Mouse (Mus musculus): Measurements from ENCODE around the gene Cntnap5c. TPM values are rescaled to one million over a fixed set of nuclear protein-coding genes. Genes with fewer than 3 reads are reported as not detected.

The Cntnap5c gene
- polyA plus RNA-seq, 1 experiment: not detected

DNA sequence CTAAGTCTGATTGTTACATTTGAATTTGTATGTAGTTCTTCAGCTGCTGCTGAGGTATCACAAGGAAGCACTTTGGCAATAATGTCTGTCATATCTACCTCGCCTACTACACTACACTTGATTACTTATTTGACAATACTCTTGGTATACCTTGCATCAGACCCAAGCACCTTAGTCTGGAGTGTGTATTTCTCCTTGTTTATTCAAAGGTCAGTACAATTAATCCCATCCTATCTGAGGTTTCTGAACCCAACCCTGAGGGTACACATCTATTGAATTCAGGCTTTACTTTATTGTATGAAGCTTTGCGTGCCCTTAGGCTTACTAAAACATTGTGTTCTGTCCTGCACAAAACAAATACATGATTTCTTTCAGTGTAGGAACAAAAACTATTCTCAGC, 235.1 kb downstream of the Cntnap5c start:
- Histone ChIP-seq H3K27me3 (replicated peaks; ENCODE audit: control insufficient read depth, insufficient read depth, low read length) (no peaks in the 10 kb centered on the region), H3K27ac (ENCODE audit: insufficient read depth, low read depth, low read length) (no peak overlapping the region), H3K4me1 (ENCODE audit: control insufficient read depth, insufficient read depth, low read length) (no peaks in the 10 kb centered on the region), H3K4me3 (ENCODE audit: insufficient read depth, low read depth, low read length) (no peak overlapping the region), H3K36me3 (ENCODE audit: control insufficient read depth, insufficient read depth, low read length) (no peaks in the 10 kb centered on the region)
- no peak for TF ChIP-seq POLR2A (IDR thresholded peaks at IDR 0.05; ENCODE audit: low read depth, low read length)
- TF ChIP-seq CTCF (conservative IDR thresholded peaks at IDR 0.05; ENCODE audit: insufficient read depth, insufficient read length, low read depth, low read length): no peak
- 83% methylated on average over 2 of the region's 2 CpGs for WGBS
- no peak for DNase-seq

DNA sequence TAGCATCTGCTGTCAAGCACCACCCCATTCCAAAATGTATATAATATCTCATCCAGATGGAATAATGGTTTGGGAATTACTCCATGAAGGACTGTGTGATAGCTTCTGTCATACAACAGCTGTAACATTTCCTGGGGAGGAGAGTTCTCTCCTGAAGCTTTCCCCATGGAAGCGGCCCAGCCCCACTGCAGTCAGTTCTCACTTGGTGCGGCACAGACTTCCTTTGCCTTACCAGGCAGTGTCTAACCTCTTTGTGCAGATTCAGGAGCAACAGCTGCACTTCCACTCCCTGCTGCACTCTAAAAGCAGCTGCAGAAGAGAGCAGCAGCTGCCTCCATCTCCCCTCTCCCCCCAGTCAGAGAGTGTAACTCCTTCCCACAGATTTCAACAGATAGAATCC, 271.8 kb downstream of the Cntnap5c start:
- TF ChIP-seq POLR2A (IDR thresholded peaks at IDR 0.05; ENCODE audit: low read depth, low read length) (no peak), CTCF (conservative IDR thresholded peaks at IDR 0.05; ENCODE audit: insufficient read depth, insufficient read length, low read depth, low read length) (no peak)
- no peaks in the 10 kb centered on the region for H3K27me3 ChIP-seq (replicated peaks; ENCODE audit: control insufficient read depth, insufficient read depth, low read length)
- no peaks in the 10 kb centered on the region for H3K36me3 ChIP-seq (ENCODE audit: control insufficient read depth, insufficient read depth, low read length)
- WGBS: 66% methylated on average over 2 of the region's 2 CpGs
- H3K4me1 ChIP-seq (ENCODE audit: control insufficient read depth, insufficient read depth, low read length): no peaks in the 10 kb centered on the region
- no peak for DNase-seq
- H3K27ac ChIP-seq (ENCODE audit: insufficient read depth, low read depth, low read length): no peak overlapping the region
- no peak overlapping the region for H3K4me3 ChIP-seq (ENCODE audit: insufficient read depth, low read depth, low read length)

DNA sequence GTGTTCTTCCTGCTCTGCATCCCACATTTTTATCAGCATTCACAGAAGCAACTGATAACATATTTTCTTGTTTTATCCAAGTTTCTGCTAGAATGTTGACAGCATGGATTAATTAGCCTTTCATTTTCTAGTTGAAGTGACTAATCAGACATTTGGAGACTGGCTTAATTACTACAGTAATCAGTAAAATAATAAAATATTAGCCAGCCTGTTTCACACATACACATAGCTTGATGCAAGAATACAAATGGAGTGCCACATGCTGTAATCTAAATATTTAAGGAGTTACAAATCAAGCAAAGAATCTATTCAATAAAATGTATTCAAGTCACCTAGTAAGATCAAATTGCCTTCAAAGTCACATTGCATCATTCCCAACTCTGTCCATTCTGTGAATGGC, 275.8 kb downstream of the Cntnap5c start:
- DNase-seq: no peak
- Histone ChIP-seq H3K27ac (ENCODE audit: insufficient read depth, low read depth, low read length) (no peak overlapping the region), H3K27me3 (replicated peaks; ENCODE audit: control insufficient read depth, insufficient read depth, low read length) (no peaks in the 10 kb centered on the region), H3K4me3 (ENCODE audit: insufficient read depth, low read depth, low read length) (no peak overlapping the region), H3K4me1 (ENCODE audit: control insufficient read depth, insufficient read depth, low read length) (no peaks in the 10 kb centered on the region), H3K36me3 (ENCODE audit: control insufficient read depth, insufficient read depth, low read length) (no peaks in the 10 kb centered on the region)
- no peak for TF ChIP-seq CTCF (conservative IDR thresholded peaks at IDR 0.05; ENCODE audit: insufficient read depth, insufficient read length, low read depth, low read length)
- TF ChIP-seq POLR2A (IDR thresholded peaks at IDR 0.05; ENCODE audit: low read depth, low read length): no peak

DNA sequence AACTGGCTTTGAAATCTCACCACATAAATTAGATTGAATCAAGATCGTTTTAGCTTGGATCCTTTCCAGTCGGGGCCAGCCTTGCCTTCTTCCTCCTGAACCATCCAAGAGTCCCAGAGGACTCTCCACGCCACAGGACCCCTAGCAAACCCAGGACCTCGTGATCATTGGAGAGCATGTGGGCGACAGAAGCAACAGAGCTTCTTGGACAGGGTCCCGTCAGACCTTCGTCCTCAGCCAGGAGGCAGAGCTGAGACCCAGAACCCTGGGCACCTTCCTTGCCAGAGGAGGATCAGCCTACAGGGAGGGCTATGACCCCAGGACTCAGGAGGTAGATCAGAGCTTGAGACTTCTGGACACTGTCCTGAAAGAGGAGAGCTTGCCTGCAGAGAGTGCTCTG, 300.5 kb downstream of the Cntnap5c start:
- Histone ChIP-seq H3K4me3 (ENCODE audit: insufficient read depth, low read depth, low read length) (no peak overlapping the region), H3K36me3 (ENCODE audit: control insufficient read depth, insufficient read depth, low read length) (no peaks in the 10 kb centered on the region), H3K27ac (ENCODE audit: insufficient read depth, low read depth, low read length) (no peak overlapping the region), H3K4me1 (ENCODE audit: control insufficient read depth, insufficient read depth, low read length) (no peaks in the 10 kb centered on the region), H3K27me3 (replicated peaks; ENCODE audit: control insufficient read depth, insufficient read depth, low read length) (no peaks in the 10 kb centered on the region)
- 79% methylated on average over 7 of the region's 7 CpGs for WGBS
- no peak for DNase-seq
- TF ChIP-seq POLR2A (IDR thresholded peaks at IDR 0.05; ENCODE audit: low read depth, low read length): no peak
- TF ChIP-seq CTCF (conservative IDR thresholded peaks at IDR 0.05; ENCODE audit: insufficient read depth, insufficient read length, low read depth, low read length): no peak

DNA sequence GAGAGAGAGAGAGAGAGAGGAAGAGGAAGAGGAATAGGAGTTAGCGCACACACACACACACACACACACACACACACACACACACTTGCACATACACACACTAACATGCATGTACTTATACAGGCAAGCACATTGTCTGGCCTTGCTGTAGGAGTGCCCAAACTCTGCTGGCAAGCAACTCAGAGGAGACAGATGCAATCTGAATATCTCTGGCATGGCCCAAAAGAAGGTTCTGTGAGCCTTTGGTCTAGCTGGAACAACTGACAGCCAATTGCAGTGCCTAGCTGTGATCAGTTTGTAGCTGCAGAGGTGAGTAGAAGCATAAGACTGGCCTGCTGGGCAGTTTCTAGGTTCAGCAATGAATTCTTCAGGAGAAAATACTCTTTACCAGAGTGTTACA, 313.3 kb downstream of the Cntnap5c start:
- no peak for DNase-seq
- H3K4me3 ChIP-seq (ENCODE audit: insufficient read depth, low read depth, low read length): no peak overlapping the region
- H3K4me1 ChIP-seq (ENCODE audit: control insufficient read depth, insufficient read depth, low read length): no peaks in the 10 kb centered on the region
- no peaks in the 10 kb centered on the region for H3K36me3 ChIP-seq (ENCODE audit: control insufficient read depth, insufficient read depth, low read length)
- no peak overlapping the region for H3K27ac ChIP-seq (ENCODE audit: insufficient read depth, low read depth, low read length)
- H3K27me3 ChIP-seq (replicated peaks; ENCODE audit: control insufficient read depth, insufficient read depth, low read length): no peaks in the 10 kb centered on the region
- TF ChIP-seq CTCF (conservative IDR thresholded peaks at IDR 0.05; ENCODE audit: insufficient read depth, insufficient read length, low read depth, low read length) (no peak), POLR2A (IDR thresholded peaks at IDR 0.05; ENCODE audit: low read depth, low read length) (no peak)
- WGBS: 100% methylated on average over 1 of the region's 1 CpGs

DNA sequence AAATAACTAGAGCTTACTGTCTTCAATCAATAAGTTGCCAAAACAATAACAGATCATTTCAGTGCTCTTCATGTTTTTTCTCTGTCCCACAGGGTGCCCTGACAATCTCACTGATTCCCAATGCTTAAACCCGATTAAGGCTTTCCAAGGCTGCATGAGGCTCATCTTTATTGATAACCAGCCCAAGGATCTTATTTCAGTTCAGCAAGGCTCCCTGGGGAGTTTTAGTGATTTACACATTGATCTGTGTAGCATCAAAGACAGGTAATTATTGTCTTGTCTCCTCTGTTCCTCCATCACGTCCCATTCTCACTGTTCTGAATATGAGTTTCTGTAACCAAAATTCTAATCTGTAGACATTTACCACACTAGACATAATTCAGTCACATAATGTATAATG, 335.1 kb downstream of the Cntnap5c start:
- Histone ChIP-seq H3K27me3 (replicated peaks; ENCODE audit: control insufficient read depth, insufficient read depth, low read length) (no peaks in the 10 kb centered on the region), H3K4me3 (ENCODE audit: insufficient read depth, low read depth, low read length) (no peak overlapping the region), H3K36me3 (ENCODE audit: control insufficient read depth, insufficient read depth, low read length) (no peaks in the 10 kb centered on the region), H3K27ac (ENCODE audit: insufficient read depth, low read depth, low read length) (no peak overlapping the region), H3K4me1 (ENCODE audit: control insufficient read depth, insufficient read depth, low read length) (no peaks in the 10 kb centered on the region)
- 71% methylated on average over 2 of the region's 2 CpGs for WGBS
- no peak for DNase-seq
- TF ChIP-seq POLR2A (IDR thresholded peaks at IDR 0.05; ENCODE audit: low read depth, low read length) (no peak), CTCF (conservative IDR thresholded peaks at IDR 0.05; ENCODE audit: insufficient read depth, insufficient read length, low read depth, low read length) (no peak)

DNA sequence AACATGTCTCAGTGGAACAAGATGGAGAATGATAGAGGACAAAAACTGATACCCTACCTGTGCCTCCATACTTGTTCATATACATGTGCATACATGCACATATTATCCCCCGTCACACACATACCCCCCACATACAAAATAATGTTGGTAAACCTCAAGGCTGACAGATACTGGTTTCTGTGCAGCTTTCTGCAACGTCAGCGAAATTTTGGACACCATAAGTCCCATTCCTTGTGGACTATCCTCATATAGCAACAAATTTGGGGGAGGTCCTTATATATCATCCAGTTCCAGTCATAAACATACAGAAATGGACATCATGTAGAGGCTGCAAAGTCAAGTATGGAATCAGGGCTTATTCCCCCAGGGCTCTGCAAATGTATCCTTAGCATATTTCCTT, 338.5 kb downstream of the Cntnap5c start:
- 83% methylated on average over 3 of the region's 3 CpGs for WGBS
- DNase-seq: no peak
- no peaks in the 10 kb centered on the region for H3K36me3 ChIP-seq (ENCODE audit: control insufficient read depth, insufficient read depth, low read length)
- H3K4me1 ChIP-seq (ENCODE audit: control insufficient read depth, insufficient read depth, low read length): no peaks in the 10 kb centered on the region
- TF ChIP-seq CTCF (conservative IDR thresholded peaks at IDR 0.05; ENCODE audit: insufficient read depth, insufficient read length, low read depth, low read length): no peak
- TF ChIP-seq POLR2A (IDR thresholded peaks at IDR 0.05; ENCODE audit: low read depth, low read length): no peak
- no peak overlapping the region for H3K27ac ChIP-seq (ENCODE audit: insufficient read depth, low read depth, low read length)
- H3K4me3 ChIP-seq (ENCODE audit: insufficient read depth, low read depth, low read length): no peak overlapping the region
- H3K27me3 ChIP-seq (replicated peaks; ENCODE audit: control insufficient read depth, insufficient read depth, low read length): no peaks in the 10 kb centered on the region

DNA sequence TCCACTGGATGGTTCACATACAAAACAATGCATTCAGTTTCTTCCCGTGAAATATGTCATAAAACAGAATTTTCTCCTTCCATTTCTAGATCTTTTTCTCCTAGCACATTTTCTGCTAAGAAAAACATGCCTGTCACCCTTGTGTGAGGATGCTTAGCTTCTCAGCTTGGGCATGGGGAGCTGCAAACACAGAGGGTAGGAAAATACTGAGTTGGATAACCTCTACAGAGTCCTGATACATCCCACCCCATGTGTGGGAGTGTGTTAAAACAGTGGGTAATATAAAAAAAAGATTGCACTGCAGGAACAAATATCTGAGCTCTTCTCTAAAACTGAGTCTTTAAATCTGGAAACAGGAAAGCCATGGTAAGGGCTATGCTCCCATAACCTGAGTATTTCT, 339.0 kb downstream of the Cntnap5c start:
- WGBS: 53% methylated on average over 1 of the region's 1 CpGs
- TF ChIP-seq CTCF (conservative IDR thresholded peaks at IDR 0.05; ENCODE audit: insufficient read depth, insufficient read length, low read depth, low read length) (no peak), POLR2A (IDR thresholded peaks at IDR 0.05; ENCODE audit: low read depth, low read length) (no peak)
- no peak overlapping the region for H3K4me3 ChIP-seq (ENCODE audit: insufficient read depth, low read depth, low read length)
- H3K27ac ChIP-seq (ENCODE audit: insufficient read depth, low read depth, low read length): no peak overlapping the region
- H3K36me3 ChIP-seq (ENCODE audit: control insufficient read depth, insufficient read depth, low read length): no peaks in the 10 kb centered on the region
- DNase-seq: no peak
- no peaks in the 10 kb centered on the region for H3K4me1 ChIP-seq (ENCODE audit: control insufficient read depth, insufficient read depth, low read length)
- H3K27me3 ChIP-seq (replicated peaks; ENCODE audit: control insufficient read depth, insufficient read depth, low read length): no peaks in the 10 kb centered on the region
